Mouse (Mus musculus): ENCODE data around the gene Sec22a. TPM values are rescaled to one million over a fixed set of nuclear protein-coding genes. Genes with fewer than 3 reads are reported as not detected.

The Sec22a gene
- total RNA-seq (2014; rRNA removed; ENCODE audit: low replicate concordance): 12.7 and 32.3 TPM in 2 replicates
- 31.1 and 31.9 TPM in 2 replicates for polyA plus RNA-seq (2015; fragmentation: Nextera tagmentation; extraction: Ambion mirVana)

DNA sequence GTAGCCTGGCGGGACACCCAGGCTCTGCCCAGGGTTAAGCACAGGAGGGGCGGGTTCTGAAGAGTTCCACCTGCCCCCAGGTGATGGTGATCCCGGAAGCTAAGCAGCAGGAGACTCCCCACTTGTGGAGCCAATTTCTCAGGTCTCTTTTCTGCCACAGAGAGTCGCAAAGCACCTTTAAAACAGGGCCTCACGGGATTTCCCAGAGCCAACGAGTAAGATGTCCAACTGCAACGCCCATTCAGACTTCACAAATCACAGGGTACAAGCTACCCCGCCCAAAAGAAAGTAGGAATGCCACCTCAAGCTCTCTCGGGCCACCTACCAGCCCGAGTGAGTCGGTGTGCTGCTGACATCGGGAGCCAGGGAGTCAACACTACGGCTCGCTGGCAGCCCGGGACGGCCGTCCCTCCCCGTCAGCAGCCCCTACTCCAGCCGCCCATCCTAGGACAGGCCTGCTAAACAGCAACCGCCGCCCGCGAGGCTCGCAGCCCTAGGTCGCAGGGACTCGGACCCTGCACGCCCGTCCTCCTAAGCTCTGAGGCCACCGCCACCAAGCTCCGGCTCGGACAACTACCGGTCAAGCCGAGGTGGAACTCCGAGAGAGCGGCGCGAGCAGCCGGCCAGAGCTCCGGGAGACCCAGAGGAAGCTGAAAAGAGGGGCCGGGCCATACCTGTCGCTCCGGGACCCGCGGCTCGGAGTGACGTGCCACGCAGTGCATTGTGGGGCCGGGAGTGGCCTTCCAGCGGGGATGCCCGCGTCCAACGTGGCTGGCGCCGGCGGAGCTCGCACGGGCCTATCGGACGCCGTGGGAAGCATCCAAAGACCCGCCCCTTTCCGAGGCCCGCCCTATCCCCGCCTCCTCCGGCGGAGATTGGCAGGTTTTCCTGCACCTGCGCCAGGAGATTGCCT is at the start of gene Sec22a:
TSS of gene Sec22a (minus strand) at position 769 of the 913 bp plus-strand sequence.
- peak within 1 kb of the TSS; percentile 94 for H3K4me2 ChIP-seq (ENCODE audit: low read depth, low read length)
- peak within 1 kb of the TSS; percentile 69 for H3K27ac ChIP-seq (ENCODE audit: low read depth)
- no peaks in the 10 kb centered on the region for H3K9me3 ChIP-seq (replicated peaks; ENCODE audit: control insufficient read depth, low read length)
- DNase-seq (ENCODE audit: low spot score) (peak; percentile 92), ATAC-seq (ENCODE audit: insufficient read depth, low read depth) (peak; percentile 99)
- TF ChIP-seq CTCF (IDR thresholded peaks at IDR 0.05; ENCODE audit: low read depth): no peak
- TF ChIP-seq EP300 (IDR thresholded peaks at IDR 0.05; ENCODE audit: low read depth): no peak
- under 1% methylated on average over 67 of the region's 67 CpGs for WGBS
- peak within 1 kb of the TSS; percentile 63 for H3K4me3 ChIP-seq (ENCODE audit: low read depth, low read length)
- H3K9ac ChIP-seq (replicated peaks; ENCODE audit: low read depth, low read length): peak within 1 kb of the TSS; percentile 83
- H3K4me1 ChIP-seq (ENCODE audit: control insufficient read depth, insufficient read depth): peaks cover 7% of the 10 kb centered on the region; the same call in 1 of the 2 replicates
- H3K36me3 ChIP-seq (replicated peaks; ENCODE audit: control insufficient read depth, insufficient read depth, low read length): peaks cover 15% of the 10 kb centered on the region
- no peaks in the 10 kb centered on the region for H3K27me3 ChIP-seq (ENCODE audit: control insufficient read depth, insufficient read depth, low read length)

GRCm38 (mm10) chr16:35406706-35407105 is 43.0 kb upstream of the Sec22a start:
- DNase-seq (ENCODE audit: low spot score) (no peak), ATAC-seq (ENCODE audit: insufficient read depth, low read depth) (no peak)
- H3K27me3 ChIP-seq (ENCODE audit: control insufficient read depth, insufficient read depth, low read length): no peaks in the 10 kb centered on the region
- no peak for TF ChIP-seq EP300 (IDR thresholded peaks at IDR 0.05; ENCODE audit: low read depth)
- TF ChIP-seq CTCF (IDR thresholded peaks at IDR 0.05; ENCODE audit: low read depth): no peak
- H3K4me2 ChIP-seq (ENCODE audit: low read depth, low read length): no peak overlapping the region
- no peak overlapping the region for H3K27ac ChIP-seq (ENCODE audit: low read depth)
- H3K36me3 ChIP-seq (replicated peaks; ENCODE audit: control insufficient read depth, insufficient read depth, low read length): peaks cover 37% of the 10 kb centered on the region
- WGBS: 84% methylated on average over 4 of the region's 4 CpGs
- no peak overlapping the region for H3K9ac ChIP-seq (replicated peaks; ENCODE audit: low read depth, low read length)
- H3K4me3 ChIP-seq (ENCODE audit: low read depth, low read length): no peak overlapping the region
- H3K4me1 ChIP-seq (ENCODE audit: control insufficient read depth, insufficient read depth): no peaks in the 10 kb centered on the region
- no peaks in the 10 kb centered on the region for H3K9me3 ChIP-seq (replicated peaks; ENCODE audit: control insufficient read depth, low read length)

DNA sequence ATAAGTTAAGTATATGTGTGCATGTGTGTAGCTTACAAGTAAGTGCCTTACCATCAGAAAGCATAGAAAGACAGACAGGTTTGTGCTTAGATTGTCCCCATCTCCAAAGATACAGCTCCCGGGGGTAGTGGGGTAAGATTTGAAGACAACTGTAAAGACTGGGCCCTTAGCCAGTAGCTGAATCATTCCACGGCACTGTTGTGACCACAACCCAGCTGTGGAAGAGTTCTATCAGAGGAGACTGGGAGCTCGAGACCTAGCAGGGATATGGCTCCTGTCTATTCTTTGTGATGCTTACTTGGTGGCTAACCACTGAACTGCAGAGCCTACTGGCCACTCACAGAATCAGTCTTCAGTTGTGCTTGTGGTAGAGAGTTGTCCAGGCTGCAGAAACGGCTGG is 42.4 kb upstream of the Sec22a start:
- DNase-seq (ENCODE audit: low spot score): no peak
- Histone ChIP-seq H3K4me2 (ENCODE audit: low read depth, low read length) (no peak overlapping the region), H3K36me3 (replicated peaks; ENCODE audit: control insufficient read depth, insufficient read depth, low read length) (peaks cover 37% of the 10 kb centered on the region), H3K9me3 (replicated peaks; ENCODE audit: control insufficient read depth, low read length) (no peaks in the 10 kb centered on the region), H3K27ac (ENCODE audit: low read depth) (no peak overlapping the region), H3K9ac (replicated peaks; ENCODE audit: low read depth, low read length) (no peak overlapping the region), H3K4me3 (ENCODE audit: low read depth, low read length) (no peak overlapping the region), H3K4me1 (ENCODE audit: control insufficient read depth, insufficient read depth) (no peaks in the 10 kb centered on the region), H3K27me3 (ENCODE audit: control insufficient read depth, insufficient read depth, low read length) (no peaks in the 10 kb centered on the region)
- no peak for ATAC-seq (ENCODE audit: insufficient read depth, low read depth)
- TF ChIP-seq EP300 (IDR thresholded peaks at IDR 0.05; ENCODE audit: low read depth): no peak
- TF ChIP-seq CTCF (IDR thresholded peaks at IDR 0.05; ENCODE audit: low read depth): no peak
- WGBS: 75% methylated on average over 4 of the region's 4 CpGs

DNA sequence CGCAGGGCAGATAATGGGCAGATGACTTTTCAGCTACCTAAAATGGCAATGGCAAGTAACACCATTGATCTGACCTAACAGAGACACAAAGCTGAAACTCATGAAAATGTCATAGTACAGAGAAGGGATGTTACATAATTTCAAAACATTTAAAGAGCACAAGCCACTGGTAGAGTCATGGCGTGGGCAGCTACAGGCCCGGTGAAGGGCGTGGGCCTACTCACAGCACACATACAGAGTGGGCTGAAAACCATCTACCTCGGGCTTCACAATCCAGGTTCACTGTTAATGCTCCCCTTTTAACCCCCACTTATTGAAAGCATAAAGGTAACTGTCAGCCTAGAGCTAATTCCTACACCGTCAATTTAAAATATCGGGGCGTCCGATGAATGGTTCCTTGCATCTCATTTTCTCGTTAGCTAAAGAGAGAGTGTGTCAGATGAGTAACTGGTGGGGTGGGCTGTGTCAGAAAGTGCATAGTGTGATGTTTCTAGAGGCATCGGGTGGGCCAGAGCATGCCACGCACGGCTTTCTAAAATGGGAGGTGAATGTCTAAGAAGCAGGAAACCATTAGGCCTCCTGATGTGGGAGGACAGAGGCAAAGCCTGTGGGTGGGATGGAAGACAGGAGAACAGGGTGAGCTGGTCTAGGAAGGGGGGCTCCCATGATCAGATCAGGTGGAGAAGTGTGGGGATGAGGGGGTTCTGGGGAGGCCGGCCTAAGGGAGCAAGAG is 41.8 kb upstream of the Sec22a start:
- 94% methylated on average over 14 of the region's 14 CpGs for WGBS
- peaks cover 37% of the 10 kb centered on the region for H3K36me3 ChIP-seq (replicated peaks; ENCODE audit: control insufficient read depth, insufficient read depth, low read length)

GRCm38 (mm10) chr16:35404864-35405263 is 41.1 kb upstream of the Sec22a start:
- WGBS: 72% methylated on average over 5 of the region's 5 CpGs
- H3K4me1 ChIP-seq (ENCODE audit: control insufficient read depth, insufficient read depth): no peaks in the 10 kb centered on the region
- DNase-seq (ENCODE audit: low spot score): no peak
- no peak overlapping the region for H3K4me2 ChIP-seq (ENCODE audit: low read depth, low read length)
- no peak for TF ChIP-seq CTCF (IDR thresholded peaks at IDR 0.05; ENCODE audit: low read depth)
- no peak for TF ChIP-seq EP300 (IDR thresholded peaks at IDR 0.05; ENCODE audit: low read depth)
- no peaks in the 10 kb centered on the region for H3K27me3 ChIP-seq (ENCODE audit: control insufficient read depth, insufficient read depth, low read length)
- no peak overlapping the region for H3K27ac ChIP-seq (ENCODE audit: low read depth)
- H3K9ac ChIP-seq (replicated peaks; ENCODE audit: low read depth, low read length): no peak overlapping the region
- H3K36me3 ChIP-seq (replicated peaks; ENCODE audit: control insufficient read depth, insufficient read depth, low read length): peaks cover 31% of the 10 kb centered on the region
- H3K4me3 ChIP-seq (ENCODE audit: low read depth, low read length): no peak overlapping the region
- no peaks in the 10 kb centered on the region for H3K9me3 ChIP-seq (replicated peaks; ENCODE audit: control insufficient read depth, low read length)
- no peak for ATAC-seq (ENCODE audit: insufficient read depth, low read depth)

More for the DNA sequence above, 41.8 kb upstream of the Sec22a start:
- H3K27ac ChIP-seq (ENCODE audit: low read depth): no peak overlapping the region
- DNase-seq (ENCODE audit: low spot score) (no peak), ATAC-seq (ENCODE audit: insufficient read depth, low read depth) (no peak)
- TF ChIP-seq CTCF (IDR thresholded peaks at IDR 0.05; ENCODE audit: low read depth): no peak
- no peak overlapping the region for H3K4me2 ChIP-seq (ENCODE audit: low read depth, low read length)
- H3K4me1 ChIP-seq (ENCODE audit: control insufficient read depth, insufficient read depth): no peaks in the 10 kb centered on the region
- no peaks in the 10 kb centered on the region for H3K9me3 ChIP-seq (replicated peaks; ENCODE audit: control insufficient read depth, low read length)
- H3K4me3 ChIP-seq (ENCODE audit: low read depth, low read length): no peak overlapping the region
- H3K27me3 ChIP-seq (ENCODE audit: control insufficient read depth, insufficient read depth, low read length): no peaks in the 10 kb centered on the region
- H3K9ac ChIP-seq (replicated peaks; ENCODE audit: low read depth, low read length): no peak overlapping the region
